Mouse (Mus musculus): Measurements from ENCODE around the gene Mepe. TPM values are rescaled to one million over a fixed set of nuclear protein-coding genes. Genes with fewer than 3 reads are reported as not detected.

Mepe gene
- total and polyA plus RNA-seq, 3 experiments = not detected

DNA sequence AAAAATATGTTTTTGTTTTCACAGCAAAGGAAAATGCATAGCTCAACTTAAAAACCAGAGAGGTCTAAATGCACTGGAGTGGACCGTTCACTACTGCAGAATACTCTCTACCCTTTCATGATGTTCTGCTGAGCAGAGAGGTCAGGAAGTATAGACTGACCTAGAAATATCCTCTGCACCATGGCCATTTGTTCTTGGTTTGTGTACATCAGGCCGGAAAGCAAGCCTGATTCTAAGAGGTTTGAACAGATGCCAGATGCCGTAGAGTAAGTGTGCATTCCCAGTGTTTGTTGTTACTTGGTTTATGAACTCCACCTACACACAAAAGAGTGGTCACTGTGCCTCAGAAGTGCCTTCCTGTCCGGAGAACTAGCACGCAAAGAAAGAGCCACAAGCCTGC lies 61.8 kb downstream of the Mepe start:
- Histone ChIP-seq H3K4me2 (ENCODE audit: insufficient read depth, low read depth, poor library complexity, severe bottlenecking) (no peak overlapping the region), H3K9me3 (replicated peaks; ENCODE audit: low read length) (no peaks in the 10 kb centered on the region), H3K4me3 (replicated peaks in 1 of 3; ENCODE audit: low read depth in 2 of 3, low read length in 2 of 3, poor library complexity in 1 of 3) (no peak overlapping the region), H3K36me3 (replicated peaks in 1 of 2; ENCODE audit: control insufficient read depth in 1 of 2, insufficient read depth in 1 of 2, low read length in 1 of 2) (no peaks in the 10 kb centered on the region), H3K27ac (ENCODE audit: insufficient read depth, low read depth) (no peak overlapping the region), H3K27me3 (replicated peaks) (no peaks in the 10 kb centered on the region), H3K9ac (ENCODE audit: insufficient read depth, low read depth) (no peak overlapping the region), H3K4me1 (ENCODE audit: control insufficient read depth in 1 of 2, insufficient read depth in 2 of 2) (no peaks in the 10 kb centered on the region), H3K79me2 (replicated peaks; ENCODE audit: control insufficient read depth, extremely low read depth, insufficient read depth, poor library complexity, severe bottlenecking) (no peaks in the 10 kb centered on the region)
- dilution Hi-C loops (cut with MboI; ENCODE audit: extremely low pct_ligation_motif_present, extremely low pct_unique_long_range_greater_than_20kb, low sequenced_read_pairs) = no loop called here
- no peak for DNase-seq (ENCODE audit: extremely low read depth)
- no peak for TF ChIP-seq ELF1 (IDR thresholded peaks at IDR 0.05; ENCODE audit: low read depth, low read length)
- TF ChIP-seq JUND (conservative IDR thresholded peaks at IDR 0.05; ENCODE audit: low read depth, low read length) = no peak
- TF ChIP-seq KAT2A (IDR thresholded peaks at IDR 0.05; ENCODE audit: insufficient replicate concordance, low read length) = no peak
- TF ChIP-seq POLR2AphosphoS2 (IDR thresholded peaks at IDR 0.05; ENCODE audit: low read depth, low read length) = no peak
- no peak for TF ChIP-seq SMC3 (IDR thresholded peaks at IDR 0.05; ENCODE audit: low read depth, low read length)
- TF ChIP-seq CHD1 (IDR thresholded peaks at IDR 0.05; ENCODE audit: low read depth, low read length) = no peak
- no peak for TF ChIP-seq E2F4 (IDR thresholded peaks at IDR 0.05; ENCODE audit: insufficient replicate concordance, low read depth, low read length)
- no peak for TF ChIP-seq MYC (IDR thresholded peaks at IDR 0.05; ENCODE audit: low read depth, low read length)
- TF ChIP-seq NELFE (IDR thresholded peaks at IDR 0.05; ENCODE audit: low read depth, low read length) = no peak
- no peak for TF ChIP-seq CHD2 (IDR thresholded peaks at IDR 0.05; ENCODE audit: low read length)
- no peak for TF ChIP-seq GABPA (IDR thresholded peaks at IDR 0.05; ENCODE audit: insufficient replicate concordance, low read depth, low read length)
- TF ChIP-seq ZMIZ1 (IDR thresholded peaks at IDR 0.05; ENCODE audit: low read depth, low read length) = no peak
- TF ChIP-seq CTCF (conservative IDR thresholded peaks at IDR 0.05 in 1 of 2, IDR thresholded peaks at IDR 0.05 in 1 of 2; ENCODE audit: low read depth in 2 of 2, low read length in 2 of 2) = no peak
- TF ChIP-seq USF2 (conservative IDR thresholded peaks at IDR 0.05; ENCODE audit: low read depth, low read length) = no peak
- TF ChIP-seq RAD21 (IDR thresholded peaks at IDR 0.05; ENCODE audit: low read depth, low read length) = no peak
- TF ChIP-seq EP300 (IDR thresholded peaks at IDR 0.05; ENCODE audit: low read length) = no peak
- no peak for TF ChIP-seq JUN (IDR thresholded peaks at IDR 0.05; ENCODE audit: insufficient read depth, low read depth, low read length)
- TF ChIP-seq MEF2A (IDR thresholded peaks at IDR 0.05; ENCODE audit: borderline replicate concordance, low read depth, low read length) = no peak
- in situ Hi-C loops (cut with MboI; ENCODE audit: low pct_ligation_motif_present, low pct_unique_long_range_greater_than_20kb, low sequenced_read_pairs) = no loop called here

Other genes starting within 250 kb of the Mepe start
- not detected in 2 replicates for gene Gm17660, start 247.7 kb upstream of the Mepe start, total RNA-seq (2012; rRNA removed)
- gene Gm17660, start 247.7 kb upstream of the Mepe start, total RNA-seq (2014; rRNA removed) = not detected in 2 replicates
- not detected in 2 replicates for gene Gm17660, start 247.7 kb upstream of the Mepe start, polyA plus RNA-seq (2012; ENCODE audit: insufficient read length, low read depth)
- not detected in 2 replicates for gene Sparcl1, start 211.6 kb upstream of the Mepe start, total RNA-seq (2012; rRNA removed)
- not detected in 2 replicates for gene Sparcl1, start 211.6 kb upstream of the Mepe start, total RNA-seq (2014; rRNA removed)
- not detected in 2 replicates for gene Sparcl1, start 211.6 kb upstream of the Mepe start, polyA plus RNA-seq (2012; ENCODE audit: insufficient read length, low read depth)
- gene Dspp, start 154.6 kb upstream of the Mepe start, total RNA-seq (2012; rRNA removed) = not detected in 2 replicates
- not detected in 2 replicates for gene Dspp, start 154.6 kb upstream of the Mepe start, total RNA-seq (2014; rRNA removed)
- gene Dspp, start 154.6 kb upstream of the Mepe start, polyA plus RNA-seq (2012; ENCODE audit: insufficient read length, low read depth) = not detected in 2 replicates
- 0.08 TPM in 1 of 2 replicates, not detected in the other for gene Dmp1, start 122.7 kb upstream of the Mepe start, total RNA-seq (2012; rRNA removed)
- gene Dmp1, start 122.7 kb upstream of the Mepe start, total RNA-seq (2014; rRNA removed) = 0.12 and 0.14 TPM in 2 replicates
- gene Dmp1, start 122.7 kb upstream of the Mepe start, polyA plus RNA-seq (2012; ENCODE audit: insufficient read length, low read depth) = 0.84 and 0.93 TPM in 2 replicates
- gene Ibsp, start 26.2 kb upstream of the Mepe start, total RNA-seq (2012; rRNA removed) = not detected in 2 replicates
- gene Ibsp, start 26.2 kb upstream of the Mepe start, total RNA-seq (2014; rRNA removed) = not detected in 2 replicates
- gene Ibsp, start 26.2 kb upstream of the Mepe start, polyA plus RNA-seq (2012; ENCODE audit: insufficient read length, low read depth) = not detected in 2 replicates
- gene Spp1, start 109.8 kb downstream of the Mepe start, total RNA-seq (2012; rRNA removed) = 1.9 and 2.1 TPM in 2 replicates
- gene Spp1, start 109.8 kb downstream of the Mepe start, total RNA-seq (2014; rRNA removed) = 25.7 and 27.0 TPM in 2 replicates
- gene Spp1, start 109.8 kb downstream of the Mepe start, polyA plus RNA-seq (2012; ENCODE audit: insufficient read length, low read depth) = 10.2 and 10.4 TPM in 2 replicates
- not detected in 2 replicates for gene Pkd2, start 134.1 kb downstream of the Mepe start, total RNA-seq (2012; rRNA removed)
- gene Pkd2, start 134.1 kb downstream of the Mepe start, total RNA-seq (2014; rRNA removed) = not detected in 2 replicates
- gene Pkd2, start 134.1 kb downstream of the Mepe start, polyA plus RNA-seq (2012; ENCODE audit: insufficient read length, low read depth) = not detected in 2 replicates
- 1.8 and 2.1 TPM in 2 replicates for gene BC005561, start 183.0 kb downstream of the Mepe start, total RNA-seq (2012; rRNA removed)
- 2.5 and 3.0 TPM in 2 replicates for gene BC005561, start 183.0 kb downstream of the Mepe start, total RNA-seq (2014; rRNA removed)
- gene BC005561, start 183.0 kb downstream of the Mepe start, polyA plus RNA-seq (2012; ENCODE audit: insufficient read length, low read depth) = 3.9 and 4.0 TPM in 2 replicates